Mouse (Mus musculus) liver, embryonic 12.5 days (tissue): Measurements from ENCODE around the gene Ppt2. TPM values are rescaled to one million over a fixed set of nuclear protein-coding genes. Genes with fewer than 3 reads are reported as not detected.

ENCODE experiments used
- ATAC-seq: fragments of 200-750 bp; cut with Nextera tagmentation; 2 replicates; pipeline ENCODE4 v1.8.0; 2017; ENCODE audit warnings: moderate number of reproducible peaks, mild to moderate bottlenecking, moderate library complexity
- H3K27ac ChIP-seq: fragments of 300-500 bp; sonication (generic); 2 replicates; pipeline ENCODE4 v1.5.1; 2016; ENCODE audit warnings: mild to moderate bottlenecking
- H3K27me3 ChIP-seq: fragments of 300-500 bp; sonication (generic); replicated peaks from 2 replicates; pipeline ENCODE4 v1.6.1; 2016; ENCODE audit warnings: mild to moderate bottlenecking, moderate library complexity
- H3K36me3 ChIP-seq: fragments of 300-500 bp; sonication (generic); 2 replicates; pipeline ENCODE4 v1.6.1; 2016; ENCODE audit warnings: mild to moderate bottlenecking, moderate library complexity
- H3K4me1 ChIP-seq: fragments of 300-500 bp; sonication (generic); 2 replicates; pipeline ENCODE4 v1.6.1; 2016
- H3K4me2 ChIP-seq: fragments of 300-500 bp; sonication (generic); 2 replicates; pipeline ENCODE4 v1.6.1; 2016; ENCODE audit warnings: mild to moderate bottlenecking, moderate library complexity
- H3K4me3 ChIP-seq: fragments of 300-500 bp; sonication (generic); 2 replicates; pipeline ENCODE4 v1.5.1; 2016; ENCODE audit warnings: mild to moderate bottlenecking, moderate library complexity
- H3K9ac ChIP-seq: fragments of 300-500 bp; sonication (generic); 2 replicates; pipeline ENCODE4 v1.6.1; 2016; ENCODE audit warnings: mild to moderate bottlenecking, moderate library complexity
- H3K9me3 ChIP-seq: fragments of 300-500 bp; sonication (generic); replicated peaks from 2 replicates; pipeline ENCODE4 v1.6.1; 2016; ENCODE audit warnings: mild to moderate bottlenecking, moderate library complexity
- WGBS: fragments of 180-500 bp; shearing (Covaris S2); methylation state at CpG from one replicate; pipeline ENCODE4 v1.1.7; 2016; ENCODE audit not compliant: insufficient replicate concordance; 5-methylcytosine and 5-hydroxymethylcytosine counted together
- polyA plus RNA-seq: library from polyadenylated mRNA; unstranded; fragments of >200 nt; fragmentation: Nextera tagmentation; extraction: Ambion mirVana; gene quantifications from 2 replicates; pipeline ENCODE4 v1.2.1, GENCODE M21; 2016

Ppt2 gene
- polyA plus RNA-seq, 1 experiment from 2014 or later, result 13.7 TPM

- Histone ChIP-seq H3K36me3 (peaks cover 27% of the 10 kb centered on the region), H3K4me3 (peak overlapping the region; percentile 98; the same call in 1 of the 2 replicates), H3K27me3 (no peaks in the 10 kb centered on the region), H3K9me3 (no peaks in the 10 kb centered on the region), H3K27ac (no peak overlapping the region; the same call in 1 of the 2 replicates), H3K4me2 (peak overlapping the region; percentile 94), H3K4me1 (peaks cover 59% of the 10 kb centered on the region), H3K9ac (no peak overlapping the region)
- 88% methylated on average over 12 of the region's 12 CpGs for WGBS
- no peak for ATAC-seq
These were observed 26.5 kb downstream of the Ppt2 start for GRCm38 (mm10) chr17:34601796-34602195.

DNA sequence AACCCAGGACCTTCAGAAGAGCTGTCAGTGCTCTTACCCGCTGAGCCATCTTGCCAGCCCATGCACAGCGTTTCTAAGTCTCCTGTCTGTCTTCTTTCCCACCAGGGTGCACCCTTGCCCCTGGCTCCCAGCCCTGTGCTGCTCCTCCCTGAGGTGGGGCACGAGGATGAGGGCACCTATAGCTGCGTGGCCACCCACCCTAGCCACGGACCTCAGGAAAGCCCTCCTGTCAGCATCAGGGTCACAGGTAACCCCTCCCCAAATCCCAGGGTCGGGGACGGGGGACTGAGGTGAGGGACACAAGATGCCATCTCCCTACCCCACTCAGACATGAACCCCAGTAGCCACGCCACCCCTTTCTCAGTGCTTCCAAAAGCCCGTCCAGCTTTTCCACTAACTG is 28.4 kb downstream of the Ppt2 start:
- Histone ChIP-seq H3K4me2 (no peak overlapping the region), H3K9me3 (no peaks in the 10 kb centered on the region), H3K4me3 (no peak overlapping the region), H3K9ac (no peak overlapping the region), H3K36me3 (peaks cover 41% of the 10 kb centered on the region), H3K27ac (no peak overlapping the region), H3K27me3 (no peaks in the 10 kb centered on the region), H3K4me1 (peaks cover 65% of the 10 kb centered on the region)
- no peak for ATAC-seq
- 76% methylated on average over 9 of the region's 9 CpGs for WGBS

GRCm38 (mm10) chr17:34597566-34598095 is 30.7 kb downstream of the Ppt2 start, which contains the start of gene Ager:
TSS of gene Ager (plus strand) at chr17:34597862.
- 25% methylated on average over 6 of the region's 6 CpGs for WGBS
- Histone ChIP-seq H3K4me3 (no peak within 1 kb of the TSS), H3K9ac (peak within 1 kb of the TSS; percentile 40), H3K4me2 (no peak within 1 kb of the TSS), H3K9me3 (no peaks in the 10 kb centered on the region), H3K36me3 (peaks cover 55% of the 10 kb centered on the region), H3K27ac (0 out of 2 replicates have a peak within 1 kb of the TSS, but pooled peaks have one; percentile 11), H3K27me3 (no peaks in the 10 kb centered on the region), H3K4me1 (peaks cover 78% of the 10 kb centered on the region)
- no peak for ATAC-seq

DNA sequence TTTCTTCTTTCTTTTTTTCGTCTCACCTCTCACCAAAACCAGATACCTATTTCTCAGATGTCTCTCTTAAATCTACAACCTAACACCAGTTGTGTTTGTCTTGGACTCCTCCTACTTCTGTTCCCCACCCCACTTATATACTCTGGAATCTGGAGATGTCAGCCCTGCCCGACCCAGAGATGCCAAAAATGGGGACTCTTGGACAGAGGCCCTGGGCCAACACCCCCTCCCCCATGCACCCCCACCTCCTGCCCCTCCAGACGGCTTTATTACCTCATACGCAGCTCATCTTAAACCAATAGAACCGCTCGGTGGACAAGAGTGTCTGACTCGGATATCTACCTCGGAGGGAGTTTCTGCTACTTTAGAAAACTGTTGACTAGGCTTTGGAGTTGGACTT is 32.2 kb downstream of the Ppt2 start:
- Histone ChIP-seq H3K27ac (no peak overlapping the region), H3K27me3 (no peaks in the 10 kb centered on the region), H3K9ac (no peak overlapping the region), H3K9me3 (no peaks in the 10 kb centered on the region), H3K4me3 (no peak overlapping the region), H3K4me1 (peaks cover 79% of the 10 kb centered on the region), H3K36me3 (peaks cover 43% of the 10 kb centered on the region), H3K4me2 (no peak overlapping the region)
- 73% methylated on average over 8 of the region's 8 CpGs for WGBS
- no peak for ATAC-seq

GRCm38 (mm10) chr17:34593752-34594525 is 34.4 kb downstream of the Ppt2 start:
- Histone ChIP-seq H3K9me3 (no peaks in the 10 kb centered on the region), H3K27me3 (no peaks in the 10 kb centered on the region), H3K4me3 (peak overlapping the region; percentile 92), H3K9ac (peak overlapping the region; percentile 97), H3K4me2 (peak overlapping the region; percentile 99), H3K36me3 (peaks cover 28% of the 10 kb centered on the region), H3K27ac (peak overlapping the region; percentile 89), H3K4me1 (peaks cover 91% of the 10 kb centered on the region)
- WGBS, result 71% methylated on average over 34 of the region's 34 CpGs
- no peak for ATAC-seq

- no peaks in the 10 kb centered on the region for H3K27me3 ChIP-seq
- H3K9ac ChIP-seq, result peak overlapping the region; percentile 97
- peaks cover 93% of the 10 kb centered on the region for H3K4me1 ChIP-seq
- peak; percentile 1; the same call in 1 of the 2 replicates for ATAC-seq
- peak overlapping the region; percentile 89 for H3K27ac ChIP-seq
- 4% methylated on average over 32 of the region's 32 CpGs for WGBS
- peak overlapping the region; percentile 92 for H3K4me3 ChIP-seq
- peaks cover 28% of the 10 kb centered on the region for H3K36me3 ChIP-seq
- H3K9me3 ChIP-seq, result no peaks in the 10 kb centered on the region
- peak overlapping the region; percentile 99 for H3K4me2 ChIP-seq
These were observed 35.4 kb downstream of the Ppt2 start for GRCm38 (mm10) chr17:34592581-34593549.

GRCm38 (mm10) chr17:34591994-34592375 is 36.3 kb downstream of the Ppt2 start:
- ATAC-seq, result peak; percentile 66
- Histone ChIP-seq H3K9me3 (no peaks in the 10 kb centered on the region), H3K4me1 (peaks cover 88% of the 10 kb centered on the region), H3K4me3 (peak overlapping the region; percentile 92), H3K36me3 (peaks cover 28% of the 10 kb centered on the region), H3K9ac (peak overlapping the region; percentile 97), H3K27me3 (no peaks in the 10 kb centered on the region), H3K4me2 (peak overlapping the region; percentile 99), H3K27ac (peak overlapping the region; percentile 89)
- WGBS, result 2% methylated on average over 20 of the region's 35 CpGs

GRCm38 (mm10) chr17:34591029-34591993 is 37.0 kb downstream of the Ppt2 start, which contains the start of gene Pbx2:
TSS of gene Pbx2 (plus strand) at chr17:34591266.
- WGBS, result 5% methylated on average over 21 of the region's 21 CpGs
- peak within 1 kb of the TSS; percentile 89 for H3K27ac ChIP-seq
- H3K9me3 ChIP-seq, result no peaks in the 10 kb centered on the region
- H3K4me3 ChIP-seq, result peak within 1 kb of the TSS; percentile 92
- ATAC-seq, result no peak
- no peaks in the 10 kb centered on the region for H3K27me3 ChIP-seq
- peak within 1 kb of the TSS; percentile 97 for H3K9ac ChIP-seq
- peak within 1 kb of the TSS; percentile 99 for H3K4me2 ChIP-seq
- peaks cover 89% of the 10 kb centered on the region for H3K4me1 ChIP-seq
- peaks cover 28% of the 10 kb centered on the region for H3K36me3 ChIP-seq

GRCm38 (mm10) chr17:34590154-34590987 is 37.9 kb downstream of the Ppt2 start:
- peaks cover 86% of the 10 kb centered on the region for H3K4me1 ChIP-seq
- H3K27me3 ChIP-seq, result peaks cover 7% of the 10 kb centered on the region
- peak overlapping the region; percentile 97 for H3K9ac ChIP-seq
- WGBS, result 43% methylated on average over 15 of the region's 15 CpGs
- no peak for ATAC-seq
- peak overlapping the region; percentile 89 for H3K27ac ChIP-seq
- peaks cover 19% of the 10 kb centered on the region for H3K36me3 ChIP-seq
- peak overlapping the region; percentile 92 for H3K4me3 ChIP-seq
- peak overlapping the region; percentile 99 for H3K4me2 ChIP-seq
- no peaks in the 10 kb centered on the region for H3K9me3 ChIP-seq

DNA sequence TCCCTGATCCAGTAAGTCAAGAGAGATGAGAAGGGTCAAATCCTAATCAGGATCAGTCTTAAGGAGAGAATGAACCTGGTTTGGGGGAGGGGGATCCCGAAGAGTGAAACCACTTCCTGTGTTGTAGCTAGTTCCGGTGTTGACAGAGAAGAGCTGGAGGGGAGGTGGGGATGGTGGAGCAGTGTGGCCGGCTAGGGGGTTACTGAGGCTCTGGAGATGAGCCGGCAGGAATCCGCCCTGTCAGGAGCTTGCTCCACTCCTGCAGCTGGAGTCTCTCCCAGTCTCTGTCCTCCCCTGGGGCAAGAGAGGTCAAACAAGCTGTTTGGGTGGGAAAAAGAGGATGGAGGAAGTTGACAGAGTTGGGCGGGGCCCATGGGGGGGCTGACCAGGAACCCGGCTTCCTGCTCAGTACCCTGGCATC is 38.6 kb downstream of the Ppt2 start, which contains the start of gene Gpsm3:
Gpsm3 (plus strand) TSS at position 126 of the 421 bp plus-strand sequence.
- Histone ChIP-seq H3K27ac (peak within 1 kb of the TSS; percentile 89), H3K36me3 (peaks cover 12% of the 10 kb centered on the region), H3K4me2 (peak within 1 kb of the TSS; percentile 99), H3K4me3 (peak within 1 kb of the TSS; percentile 92), H3K27me3 (peaks cover 7% of the 10 kb centered on the region), H3K9ac (peak within 1 kb of the TSS; percentile 97), H3K9me3 (no peaks in the 10 kb centered on the region), H3K4me1 (peaks cover 79% of the 10 kb centered on the region)
- no peak for ATAC-seq
- WGBS, result 7% methylated on average over 7 of the region's 7 CpGs
